Mouse (Mus musculus) embryonic facial prominence, embryonic 10.5 days (tissue): Measurements from ENCODE around the gene Gjd3. TPM values are rescaled to one million over a fixed set of nuclear protein-coding genes. Genes with fewer than 3 reads are reported as not detected.
A peak's percentile ranks its signal among the peaks of the same experiment; 100 is the strongest.
"Not testable (repeated sequence)": the region's sequence is repeated elsewhere in the genome, so short reads cannot be mapped to it uniquely, and the experiment has no call there.

ENCODE experiments used
- DNase-seq: peaks from one replicate; pipeline ENCODE4 v3.0.0-alpha.2; 2017; ENCODE audit warnings: low spot score
- H3K27ac ChIP-seq: fragments of 300-500 bp; sonication (generic); replicated peaks from 2 replicates; pipeline ENCODE4 v1.5.1; 2016; ENCODE audit warnings: mild to moderate bottlenecking
- H3K27me3 ChIP-seq: fragments of 300-500 bp; sonication (generic); replicated peaks from 2 replicates; pipeline ENCODE4 v1.6.1; 2016; ENCODE audit warnings: low read depth, mild to moderate bottlenecking; ENCODE audit not compliant: poor library complexity, severe bottlenecking
- H3K36me3 ChIP-seq: fragments of 300-500 bp; sonication (generic); replicated peaks from 2 replicates; pipeline ENCODE4 v1.6.1; 2016; ENCODE audit warnings: mild to moderate bottlenecking, moderate library complexity
- H3K4me1 ChIP-seq: fragments of 300-500 bp; sonication (generic); 2 replicates; pipeline ENCODE4 v1.6.1; 2016
- H3K4me3 ChIP-seq: fragments of 300-500 bp; sonication (generic); 2 replicates; pipeline ENCODE4 v1.5.1; 2016; ENCODE audit warnings: mild to moderate bottlenecking, moderate library complexity
- H3K9me3 ChIP-seq: fragments of 300-500 bp; sonication (generic); 2 replicates; pipeline ENCODE4 v1.6.1; 2016; ENCODE audit warnings: mild to moderate bottlenecking
- WGBS: fragments of 180-500 bp; shearing (Covaris S2); methylation state at CpG from one replicate; pipeline ENCODE4 v1.1.7; 2016; 5-methylcytosine and 5-hydroxymethylcytosine counted together
- polyA plus RNA-seq: library from polyadenylated mRNA; unstranded; fragments of >200 nt; fragmentation: Nextera tagmentation; extraction: Ambion mirVana; gene quantifications from 2 replicates; pipeline ENCODE4 v1.2.1, GENCODE M21; 2016

The Gjd3 gene
- polyA plus RNA-seq, 1 experiment from 2014 or later = not detected

GRCm38 (mm10) chr11:98999243-98999642, 16.4 kb upstream of the Gjd3 start:
- Histone ChIP-seq H3K9me3 (no peaks in the 10 kb centered on the region), H3K36me3 (peaks cover 100% of the 10 kb centered on the region), H3K4me1 (no peaks in the 10 kb centered on the region), H3K27ac (no peak overlapping the region), H3K27me3 (no peaks in the 10 kb centered on the region), H3K4me3 (no peak overlapping the region)
- no peak for DNase-seq
- 91% methylated on average over 11 of the region's 11 CpGs for WGBS

GRCm38 (mm10) chr11:98998776-98999175, 16.0 kb upstream of the Gjd3 start:
- Histone ChIP-seq H3K27ac (no peak overlapping the region), H3K4me1 (no peaks in the 10 kb centered on the region), H3K27me3 (no peaks in the 10 kb centered on the region), H3K4me3 (no peak overlapping the region), H3K36me3 (peaks cover 100% of the 10 kb centered on the region), H3K9me3 (no peaks in the 10 kb centered on the region)
- DNase-seq = no peak

GRCm38 (mm10) chr11:98997659-98998058, 14.8 kb upstream of the Gjd3 start:
- Histone ChIP-seq H3K36me3 (peaks cover 100% of the 10 kb centered on the region), H3K4me1 (no peaks in the 10 kb centered on the region), H3K27ac (no peak overlapping the region), H3K4me3 (no peak overlapping the region), H3K9me3 (no peaks in the 10 kb centered on the region), H3K27me3 (no peaks in the 10 kb centered on the region)
- DNase-seq = no peak
- WGBS = 92% methylated on average over 4 of the region's 4 CpGs

GRCm38 (mm10) chr11:98995987-98996386, 13.2 kb upstream of the Gjd3 start:
- no peaks in the 10 kb centered on the region for H3K27me3 ChIP-seq
- peaks cover 100% of the 10 kb centered on the region for H3K36me3 ChIP-seq
- H3K4me1 ChIP-seq = no peaks in the 10 kb centered on the region
- no peak overlapping the region for H3K4me3 ChIP-seq
- H3K27ac ChIP-seq = no peak overlapping the region
- no peaks in the 10 kb centered on the region for H3K9me3 ChIP-seq
- WGBS = 94% methylated on average over 7 of the region's 7 CpGs
- no peak for DNase-seq

- H3K9me3 ChIP-seq = no peaks in the 10 kb centered on the region
These were observed 8.1 kb upstream of the Gjd3 start for GRCm38 (mm10) chr11:98990866-98991265.

GRCm38 (mm10) chr11:98988260-98988659, 5.4 kb upstream of the Gjd3 start:
- not testable (repeated sequence) for H3K27ac ChIP-seq
- WGBS = 94% methylated on average over 6 of the region's 6 CpGs
- H3K36me3 ChIP-seq = peaks cover 51% of the 10 kb centered on the region

More at GRCm38 (mm10) chr11:98990866-98991265, 8.1 kb upstream of the Gjd3 start:
- DNase-seq = no peak
- Histone ChIP-seq H3K27ac (no peak overlapping the region), H3K4me1 (no peaks in the 10 kb centered on the region), H3K36me3 (peaks cover 77% of the 10 kb centered on the region), H3K27me3 (no peaks in the 10 kb centered on the region), H3K4me3 (no peak overlapping the region)
- 87% methylated on average over 6 of the region's 6 CpGs for WGBS

GRCm38 (mm10) chr11:98985542-98985941, 2.7 kb upstream of the Gjd3 start:
- Histone ChIP-seq H3K9me3 (no peaks in the 10 kb centered on the region), H3K4me3 (no peak overlapping the region), H3K4me1 (peaks cover 31% of the 10 kb centered on the region), H3K27ac (no peak overlapping the region), H3K27me3 (peaks cover 45% of the 10 kb centered on the region), H3K36me3 (peaks cover 23% of the 10 kb centered on the region)
- DNase-seq = no peak
- 92% methylated on average over 7 of the region's 7 CpGs for WGBS

More at GRCm38 (mm10) chr11:98988260-98988659, 5.4 kb upstream of the Gjd3 start:
- Histone ChIP-seq H3K4me1 (peaks cover 10% of the 10 kb centered on the region), H3K27me3 (peaks cover 19% of the 10 kb centered on the region)
- DNase-seq, H3K9me3 ChIP-seq, H3K4me3 ChIP-seq: not testable (repeated sequence)

- Histone ChIP-seq H3K36me3 (peaks cover 8% of the 10 kb centered on the region), H3K27ac (no peak overlapping the region), H3K27me3 (peaks cover 54% of the 10 kb centered on the region), H3K9me3 (no peaks in the 10 kb centered on the region), H3K4me3 (no peak overlapping the region), H3K4me1 (peaks cover 31% of the 10 kb centered on the region)
- no peak for DNase-seq
- 48% methylated on average over 8 of the region's 8 CpGs for WGBS
These were observed 735 bp upstream of the Gjd3 start for GRCm38 (mm10) chr11:98983551-98983950.

- Histone ChIP-seq H3K36me3 (no peaks in the 10 kb centered on the region), H3K27ac (peak overlapping the region; percentile 79), H3K4me3 (peak overlapping the region; percentile 70), H3K9me3 (no peaks in the 10 kb centered on the region), H3K27me3 (peaks cover 54% of the 10 kb centered on the region), H3K4me1 (peaks cover 31% of the 10 kb centered on the region)
- peak; percentile 86 for DNase-seq
- under 1% methylated on average over 94 of the region's 94 CpGs for WGBS
These were observed 631 bp downstream of the Gjd3 start for GRCm38 (mm10) chr11:98981997-98982772.

GRCm38 (mm10) chr11:98981289-98981996, 1.4 kb downstream of the Gjd3 start:
- no peaks in the 10 kb centered on the region for H3K9me3 ChIP-seq

GRCm38 (mm10) chr11:98979356-98979755, 3.5 kb downstream of the Gjd3 start:
- H3K27me3 ChIP-seq = peaks cover 46% of the 10 kb centered on the region

More at GRCm38 (mm10) chr11:98981289-98981996, 1.4 kb downstream of the Gjd3 start:
- 37% methylated on average over 20 of the region's 20 CpGs for WGBS
- peaks cover 2% of the 10 kb centered on the region; the same call in 1 of the 2 replicates for H3K36me3 ChIP-seq
- peak overlapping the region; percentile 70 for H3K4me3 ChIP-seq
- peaks cover 31% of the 10 kb centered on the region for H3K4me1 ChIP-seq
- H3K27me3 ChIP-seq = peaks cover 54% of the 10 kb centered on the region
- peak overlapping the region; percentile 79 for H3K27ac ChIP-seq
- DNase-seq = no peak

GRCm38 (mm10) chr11:98978526-98979148, 4.2 kb downstream of the Gjd3 start:
- Histone ChIP-seq H3K36me3 (peaks cover 20% of the 10 kb centered on the region), H3K4me1 (peaks cover 25% of the 10 kb centered on the region), H3K27ac (no peak overlapping the region), H3K27me3 (peaks cover 39% of the 10 kb centered on the region), H3K9me3 (no peaks in the 10 kb centered on the region), H3K4me3 (no peak overlapping the region)
- WGBS = 61% methylated on average over 15 of the region's 15 CpGs
- DNase-seq = no peak

More at GRCm38 (mm10) chr11:98979356-98979755, 3.5 kb downstream of the Gjd3 start:
- Histone ChIP-seq H3K36me3 (peaks cover 13% of the 10 kb centered on the region), H3K4me1 (peaks cover 25% of the 10 kb centered on the region), H3K4me3 (no peak overlapping the region), H3K9me3 (no peaks in the 10 kb centered on the region), H3K27ac (no peak overlapping the region)
- no peak for DNase-seq
- 89% methylated on average over 4 of the region's 5 CpGs for WGBS
